Mouse (Mus musculus) erythroblast, embryonic 14.5 days (primary cell): ENCODE results near the gene Psmd9. TPM values are rescaled to one million over a fixed set of nuclear protein-coding genes. Genes with fewer than 3 reads are reported as not detected.

Source experiments
- H3K27me3 ChIP-seq: 2 replicates; pipeline ENCODE4 v1.6.1; 2012; ENCODE audit warnings: inconsistent platforms; ENCODE audit not compliant: control insufficient read depth
- H3K36me3 ChIP-seq: 2 replicates; pipeline ENCODE4 v1.6.1; 2012; ENCODE audit warnings: mild to moderate bottlenecking, inconsistent platforms; ENCODE audit not compliant: control insufficient read depth
- H3K4me1 ChIP-seq: 2 replicates; pipeline ENCODE4 v1.6.1; 2012; ENCODE audit warnings: inconsistent platforms; ENCODE audit not compliant: control insufficient read depth
- H3K4me3 ChIP-seq: replicated peaks from 2 replicates; pipeline ENCODE3; 2012; ENCODE audit warnings: moderate library complexity, mild to moderate bottlenecking, inconsistent platforms
- H3K9me3 ChIP-seq: 2 replicates; pipeline ENCODE4 v1.6.1; 2012; ENCODE audit warnings: low read length, inconsistent platforms, mixed read lengths; ENCODE audit not compliant: control insufficient read depth
- GATA1 ChIP-seq: IDR thresholded peaks from 2 replicates; pipeline ENCODE4 v1.6.1; 2012; ENCODE audit warnings: low read length, inconsistent platforms, mixed read lengths
- TAL1 ChIP-seq: IDR thresholded peaks from 3 replicates; pipeline ENCODE4 v1.6.1; 2012; ENCODE audit warnings: low read length, inconsistent platforms, mixed read lengths
- polyA plus RNA-seq: library from polyadenylated mRNA; stranded (reverse); fragments of >175 nt; gene quantifications from 2 replicates; pipeline ENCODE4 v1.2.3, GENCODE M21; 2012

Gene Psmd9
- polyA plus RNA-seq, 1 experiment = 28.4 TPM

- H3K36me3 ChIP-seq = no peaks in the 10 kb centered on the region
- no peaks in the 10 kb centered on the region for H3K4me1 ChIP-seq
- H3K9me3 ChIP-seq = peaks cover 2% of the 10 kb centered on the region; the same call in 1 of the 2 replicates
- TF ChIP-seq TAL1 (no peak), GATA1 (no peak)
- no peaks in the 10 kb centered on the region for H3K27me3 ChIP-seq
- H3K4me3 ChIP-seq = no peak overlapping the region
These were observed 103.7 kb downstream of the Psmd9 start for GRCm38 (mm10) chr5:123272927-123273326.

GRCm38 (mm10) chr5:123276636-123277341 is 107.6 kb downstream of the Psmd9 start:
- Histone ChIP-seq H3K27me3 (no peaks in the 10 kb centered on the region), H3K9me3 (no peaks in the 10 kb centered on the region), H3K4me3 (no peak overlapping the region), H3K4me1 (no peaks in the 10 kb centered on the region), H3K36me3 (no peaks in the 10 kb centered on the region)
- TF ChIP-seq GATA1 (no peak), TAL1 (no peak)

DNA sequence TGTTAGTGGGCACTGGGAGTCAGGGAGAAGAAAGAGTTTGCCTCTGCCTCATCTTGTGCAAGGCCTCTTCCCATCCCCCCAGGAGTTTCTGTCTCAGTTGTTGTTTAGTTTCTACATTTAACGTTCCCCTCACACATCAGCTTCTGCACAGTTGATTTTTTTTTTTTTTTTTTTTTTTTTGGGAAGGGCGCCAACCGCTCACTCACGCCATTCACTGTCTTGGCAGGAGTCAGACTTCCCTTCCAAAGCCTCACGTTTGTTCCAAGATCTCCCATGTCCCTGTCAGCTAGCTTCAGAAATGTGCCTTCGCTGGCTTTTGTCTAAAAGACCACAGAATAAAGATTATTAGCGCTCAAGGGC is 108.1 kb downstream of the Psmd9 start:
- Histone ChIP-seq H3K4me3 (no peak overlapping the region), H3K36me3 (no peaks in the 10 kb centered on the region), H3K9me3 (no peaks in the 10 kb centered on the region), H3K4me1 (no peaks in the 10 kb centered on the region), H3K27me3 (no peaks in the 10 kb centered on the region)
- TF ChIP-seq TAL1 (no peak), GATA1 (no peak)

DNA sequence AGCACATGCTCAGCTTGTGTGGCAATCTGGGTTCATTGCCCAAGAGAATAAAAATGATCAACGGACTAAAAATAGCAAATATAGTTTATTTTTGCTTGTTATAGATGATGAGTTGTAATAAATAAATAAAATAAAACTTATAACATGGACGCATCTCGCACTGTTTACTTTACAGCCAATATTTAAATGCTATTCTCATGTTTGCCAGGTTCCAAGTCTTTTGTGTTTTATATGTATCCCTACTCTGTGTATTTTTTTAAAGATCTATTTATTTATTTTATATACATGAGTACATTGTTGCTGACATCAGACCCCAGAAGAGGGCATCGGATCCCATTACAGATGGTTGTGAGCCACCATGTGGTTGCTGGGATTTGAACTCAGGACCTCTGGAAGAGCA is 108.5 kb downstream of the Psmd9 start:
- H3K9me3 ChIP-seq = no peaks in the 10 kb centered on the region
- TF ChIP-seq GATA1 = no peak
- TF ChIP-seq TAL1 = no peak
- H3K4me1 ChIP-seq = no peaks in the 10 kb centered on the region
- H3K36me3 ChIP-seq = no peaks in the 10 kb centered on the region
- no peak overlapping the region for H3K4me3 ChIP-seq
- H3K27me3 ChIP-seq = no peaks in the 10 kb centered on the region

GRCm38 (mm10) chr5:123279248-123279647 is 110.0 kb downstream of the Psmd9 start:
- no peaks in the 10 kb centered on the region for H3K4me1 ChIP-seq
- H3K4me3 ChIP-seq = no peak overlapping the region
- H3K36me3 ChIP-seq = no peaks in the 10 kb centered on the region
- H3K27me3 ChIP-seq = no peaks in the 10 kb centered on the region
- TF ChIP-seq GATA1 (no peak), TAL1 (no peak)
- H3K9me3 ChIP-seq = no peaks in the 10 kb centered on the region

GRCm38 (mm10) chr5:123281336-123282136 is 112.3 kb downstream of the Psmd9 start:
- Histone ChIP-seq H3K4me3 (no peak overlapping the region), H3K27me3 (no peaks in the 10 kb centered on the region), H3K9me3 (no peaks in the 10 kb centered on the region), H3K4me1 (no peaks in the 10 kb centered on the region), H3K36me3 (no peaks in the 10 kb centered on the region)
- TF ChIP-seq TAL1 (no peak), GATA1 (no peak)

GRCm38 (mm10) chr5:123285174-123285573 is 116.0 kb downstream of the Psmd9 start:
- Histone ChIP-seq H3K4me1 (no peaks in the 10 kb centered on the region), H3K36me3 (no peaks in the 10 kb centered on the region), H3K27me3 (no peaks in the 10 kb centered on the region), H3K4me3 (no peak overlapping the region), H3K9me3 (0 out of 2 replicates have a peak, but pooled peaks cover 2% of the 10 kb centered on the region)
- TF ChIP-seq TAL1 (no peak), GATA1 (no peak)

- Histone ChIP-seq H3K4me3 (no peak overlapping the region), H3K36me3 (no peaks in the 10 kb centered on the region), H3K27me3 (no peaks in the 10 kb centered on the region), H3K9me3 (0 out of 2 replicates have a peak, but pooled peaks cover 2% of the 10 kb centered on the region), H3K4me1 (no peaks in the 10 kb centered on the region)
- TF ChIP-seq TAL1 (no peak), GATA1 (no peak)
These were observed 118.9 kb downstream of the Psmd9 start for GRCm38 (mm10) chr5:123288079-123288478.

GRCm38 (mm10) chr5:123294653-123295052 is 125.4 kb downstream of the Psmd9 start:
- Histone ChIP-seq H3K36me3 (no peaks in the 10 kb centered on the region), H3K27me3 (peaks cover 7% of the 10 kb centered on the region; the same call in 1 of the 2 replicates)
- no peak for TF ChIP-seq GATA1

More at GRCm38 (mm10) chr5:123294653-123295052, 125.4 kb downstream of the Psmd9 start:
- Histone ChIP-seq H3K9me3 (no peaks in the 10 kb centered on the region), H3K4me3 (no peak overlapping the region), H3K4me1 (no peaks in the 10 kb centered on the region)
